Mouse (Mus musculus) spleen, adult 2 months (tissue): ENCODE measurements around the gene Rnf145.

Experiments used
- CTCF ChIP-seq: fragments of 200-500 bp; IDR thresholded peaks from 2 replicates; pipeline ENCODE4 v1.5.1; 2011; ENCODE audit warnings: mild to moderate bottlenecking, inconsistent platforms; ENCODE audit not compliant: insufficient read depth, insufficient read length, insufficient replicate concordance; ENCODE audit errors: extremely low read depth
- POLR2A ChIP-seq: fragments of 200-500 bp; IDR thresholded peaks from 2 replicates; pipeline ENCODE4 v1.6.1; 2011; ENCODE audit warnings: low read depth, low read length, inconsistent platforms

DNA sequence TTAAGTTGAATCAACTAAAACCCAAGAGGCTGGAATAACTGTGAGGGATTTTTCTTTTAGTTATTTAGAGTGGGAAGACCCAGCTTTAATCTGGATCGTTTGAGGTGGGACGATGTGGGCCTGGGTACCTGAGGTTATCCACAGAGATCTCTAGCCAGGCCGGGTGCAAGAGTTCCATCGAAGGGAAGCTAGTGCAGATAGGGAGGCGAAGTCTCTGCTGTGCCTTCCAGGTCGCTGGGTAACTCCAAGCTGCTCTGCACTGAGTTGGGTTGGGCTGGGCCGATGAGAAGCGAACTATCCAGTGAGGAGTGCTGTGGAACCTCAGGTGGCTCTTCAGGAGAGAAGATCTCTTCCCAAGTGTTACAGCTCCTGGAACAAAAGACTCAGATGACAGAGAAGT, 55.6 kb downstream of the Rnf145 start:
- TF ChIP-seq CTCF, result no peak
- TF ChIP-seq POLR2A, result no peak; the same call in 1 of the 2 replicates
